In genomic region chr5:113890874-113891273, GRCm38 (mm10) we compare ENCODE assay signal across 12 mouse cellular contexts. TPM values are rescaled to one million over a fixed set of nuclear protein-coding genes. Genes with fewer than 3 reads are reported as not detected.
DNase-seq lines count a peak whose midpoint lies in the region; ATAC-seq and TF ChIP-seq lines count a peak whose summit lies in the region.
"Had no signal": no experiment of that assay in that cellular context is flagged by ENCODE, and none has a peak within 500 bp of the region (broad histone marks: within the 10 kb centered on the region; RNA-seq: fewer than 3 reads in every experiment).

No protein-coding gene starts in this region.

- 88% methylated on average over 18 of the region's 18 CpGs for WGBS in forebrain, embryonic 12.5 days
- 82% methylated on average over 18 of the region's 18 CpGs for WGBS in forebrain, postnatal 0 days
- WGBS in lung, embryonic 16.5 days, result 59% methylated on average over 18 of the region's 18 CpGs
- WGBS in lung, adult 2 months, result 42% methylated on average over 18 of the region's 18 CpGs
- 36% methylated on average over 18 of the region's 18 CpGs for WGBS in kidney, adult 2 months

- intact Hi-C loops in left cerebral cortex, postnatal 25 days (cut with DNase I), result no loop called here

- ATAC-seq in forebrain, embryonic 12.5 days (ENCODE audit: low FRiP score), result no peak
- ATAC-seq in forebrain, postnatal 0 days, result no peak
- ATAC-seq in lung, embryonic 16.5 days (ENCODE audit: low read depth), result peak; percentile 24; the same call in 1 of the 2 replicates
- no peak for ATAC-seq in megakaryocyte, adult 5-6 weeks (ENCODE audit: poor library complexity, severe bottlenecking)
- ATAC-seq: Patski had no signal

- TF ChIP-seq POLR2A in lung, adult 2 months (IDR thresholded peaks at IDR 0.05; ENCODE audit: borderline replicate concordance, extremely low read depth, low read depth, low read length), result no peak
- TF ChIP-seq POLR2A in kidney, adult 2 months (IDR thresholded peaks at IDR 0.05; ENCODE audit: low read depth, low read length), result no peak

- H3K4me2 ChIP-seq in forebrain, embryonic 12.5 days, result no peak overlapping the region
- H3K4me2 ChIP-seq in forebrain, postnatal 0 days (ENCODE audit: low read depth), result no peak overlapping the region
- H3K4me2 ChIP-seq in lung, embryonic 16.5 days (ENCODE audit: low read depth, low read length), result no peak overlapping the region
- H3K4me2 ChIP-seq: hindbrain, embryonic 15.5 days; liver, embryonic 15.5 days had no signal

- H3K27ac ChIP-seq in forebrain, embryonic 12.5 days, result 0 out of 2 replicates have a peak overlapping the region, but pooled peaks have one; percentile 36
- H3K27ac ChIP-seq in forebrain, postnatal 0 days (ENCODE audit: low read depth, low read length), result no peak overlapping the region
- peak overlapping the region; percentile 55 for H3K27ac ChIP-seq in lung, embryonic 16.5 days (ENCODE audit: low read length)
- H3K27ac ChIP-seq in kidney, adult 2 months (ENCODE audit: insufficient read depth, low read depth, low read length), result peak overlapping the region; percentile 34
- H3K27ac ChIP-seq: hindbrain, embryonic 15.5 days; liver, embryonic 15.5 days had no signal

- 0 out of 2 replicates have a peak, but pooled peaks cover 2% of the 10 kb centered on the region for H3K36me3 ChIP-seq in forebrain, embryonic 12.5 days (replicated peaks)
- H3K36me3 ChIP-seq in forebrain, postnatal 0 days (ENCODE audit: insufficient read depth), result no peaks in the 10 kb centered on the region
- no peaks in the 10 kb centered on the region for H3K36me3 ChIP-seq in lung, embryonic 16.5 days (ENCODE audit: control insufficient read depth, insufficient read depth, low read length)
- H3K36me3 ChIP-seq in kidney, adult 2 months (ENCODE audit: control insufficient read depth, insufficient read depth, low read length), result no peaks in the 10 kb centered on the region
- H3K36me3 ChIP-seq: hindbrain, embryonic 15.5 days; liver, embryonic 15.5 days had no signal

- peaks cover 40% of the 10 kb centered on the region for H3K4me1 ChIP-seq in forebrain, embryonic 12.5 days
- peaks cover 5% of the 10 kb centered on the region; the same call in 1 of the 2 replicates for H3K4me1 ChIP-seq in forebrain, postnatal 0 days (ENCODE audit: insufficient read depth)
- peaks cover 42% of the 10 kb centered on the region for H3K4me1 ChIP-seq in lung, embryonic 16.5 days (replicated peaks; ENCODE audit: control insufficient read depth, insufficient read depth, low read length)
- peaks cover 27% of the 10 kb centered on the region for H3K4me1 ChIP-seq in lung, adult 2 months (ENCODE audit: control insufficient read depth, insufficient read depth, low read length)
- peaks cover 22% of the 10 kb centered on the region for H3K4me1 ChIP-seq in kidney, adult 2 months (ENCODE audit: control insufficient read depth, insufficient read depth, low read length)

- H3K9ac ChIP-seq in forebrain, embryonic 12.5 days, result no peak overlapping the region
- H3K9ac ChIP-seq in forebrain, postnatal 0 days, result no peak overlapping the region
- 0 out of 2 replicates have a peak overlapping the region, but pooled peaks have one; percentile 20 for H3K9ac ChIP-seq in lung, embryonic 16.5 days (ENCODE audit: low read length)
- H3K9ac ChIP-seq: hindbrain, embryonic 15.5 days; liver, embryonic 15.5 days had no signal

- no peaks in the 10 kb centered on the region for H3K27me3 ChIP-seq in forebrain, embryonic 12.5 days
- no peaks in the 10 kb centered on the region for H3K27me3 ChIP-seq in forebrain, postnatal 0 days (ENCODE audit: insufficient read depth, low read length)
- no peaks in the 10 kb centered on the region for H3K27me3 ChIP-seq in lung, embryonic 16.5 days (ENCODE audit: control insufficient read depth, insufficient read depth, low read depth, low read length)
- no peaks in the 10 kb centered on the region for H3K27me3 ChIP-seq in kidney, adult 2 months (replicated peaks; ENCODE audit: control insufficient read depth, insufficient read depth, low read length)
- H3K27me3 ChIP-seq: hindbrain, embryonic 15.5 days; liver, embryonic 15.5 days; Patski had no signal

- DNase-seq in forebrain, postnatal 0 days, result no peak
- no peak for DNase-seq in lung, adult 2 months
- peak; percentile 78 for DNase-seq in kidney, adult 2 months
- peak; percentile 49 for DNase-seq in lung, postnatal 14 days
- no peak for DNase-seq in left cerebral cortex, postnatal 25 days (ENCODE audit: low spot score in 2 of 2)
- DNase-seq: right cerebral cortex, postnatal 4 days had no signal

- H3K4me3 ChIP-seq in forebrain, embryonic 12.5 days (replicated peaks), result no peak overlapping the region
- H3K4me3 ChIP-seq in forebrain, postnatal 0 days (ENCODE audit: low read depth, low read length), result no peak overlapping the region
- no peak overlapping the region for H3K4me3 ChIP-seq in lung, embryonic 16.5 days (ENCODE audit: low read length)
- no peak overlapping the region for H3K4me3 ChIP-seq in lung, adult 2 months (replicated peaks; ENCODE audit: extremely low read depth, low read depth, low read length)
- H3K4me3 ChIP-seq in kidney, adult 2 months (ENCODE audit: insufficient read depth, low read depth, low read length), result no peak overlapping the region
- H3K4me3 ChIP-seq: hindbrain, embryonic 15.5 days; liver, embryonic 15.5 days had no signal

- H3K9me3 ChIP-seq in forebrain, embryonic 12.5 days, result no peaks in the 10 kb centered on the region
- H3K9me3 ChIP-seq in forebrain, postnatal 0 days (ENCODE audit: low read length), result no peaks in the 10 kb centered on the region
- H3K9me3 ChIP-seq in lung, embryonic 16.5 days (ENCODE audit: control insufficient read depth, low read length), result no peaks in the 10 kb centered on the region
- H3K9me3 ChIP-seq: hindbrain, embryonic 15.5 days; liver, embryonic 15.5 days had no signal

- no peak for TF ChIP-seq CTCF in forebrain, postnatal 0 days (IDR thresholded peaks at IDR 0.05; ENCODE audit: low read depth)
- TF ChIP-seq CTCF in lung, adult 2 months (IDR thresholded peaks at IDR 0.05; ENCODE audit: insufficient read depth, low read length), result no peak
- TF ChIP-seq CTCF in kidney, adult 2 months (conservative IDR thresholded peaks at IDR 0.05; ENCODE audit: insufficient read depth, insufficient read length, low read depth, low read length), result no peak

RNA-seq across cellular contexts. Expression of gene Coro1c, which starts 17.7 kb away (rescaled TPM):
- polyA plus RNA-seq in forebrain, embryonic 12.5 days (2016; fragmentation: Nextera tagmentation; extraction: Ambion mirVana), result 256 and 277 TPM in 2 replicates
- 159 and 178 TPM in 2 replicates for total RNA-seq in forebrain, postnatal 0 days (2014; rRNA removed)
- 148 and 167 TPM in 2 replicates for polyA plus RNA-seq in forebrain, postnatal 0 days (2015; fragmentation: Nextera tagmentation; extraction: Ambion mirVana)
- polyA plus RNA-seq in lung, embryonic 16.5 days (2015; fragmentation: Nextera tagmentation; extraction: Ambion mirVana), result 131 and 138 TPM in 2 replicates
- 86.7 and 104 TPM in 2 replicates for polyA plus RNA-seq in lung, adult 2 months (2012; rRNA removed)
- 43.1 and 43.5 TPM in 2 replicates for polyA plus RNA-seq in kidney, adult 2 months (2012; rRNA removed)
- 93.2 and 103 TPM in 2 replicates for total RNA-seq in megakaryocyte, adult 5-6 weeks (2015)
- 141 and 145 TPM in 2 replicates for total RNA-seq in megakaryocyte, adult 5-6 weeks (2017)
- total RNA-seq in left cerebral cortex, postnatal 25 days (2021), result 10 to 100 TPM; 76.1 to 77.5 TPM

RNA-seq across cellular contexts. Expression of gene Selplg, which starts 58.4 kb away (rescaled TPM):
- 0.82 and 0.88 TPM in 2 replicates for polyA plus RNA-seq in forebrain, embryonic 12.5 days (2016; fragmentation: Nextera tagmentation; extraction: Ambion mirVana)
- 1.1 and 1.3 TPM in 2 replicates for total RNA-seq in forebrain, postnatal 0 days (2014; rRNA removed)
- polyA plus RNA-seq in forebrain, postnatal 0 days (2015; fragmentation: Nextera tagmentation; extraction: Ambion mirVana), result 1.8 and 2.4 TPM in 2 replicates
- 7.4 and 9.5 TPM in 2 replicates for polyA plus RNA-seq in lung, embryonic 16.5 days (2015; fragmentation: Nextera tagmentation; extraction: Ambion mirVana)
- 96.6 and 100 TPM in 2 replicates for polyA plus RNA-seq in lung, adult 2 months (2012; rRNA removed)
- 9.6 and 20.5 TPM in 2 replicates for polyA plus RNA-seq in kidney, adult 2 months (2012; rRNA removed)
- 718 and 733 TPM in 2 replicates for total RNA-seq in megakaryocyte, adult 5-6 weeks (2015)
- total RNA-seq in megakaryocyte, adult 5-6 weeks (2017), result 291 and 312 TPM in 2 replicates
- 10 to 100 TPM; 30.2 to 32.9 TPM for total RNA-seq in left cerebral cortex, postnatal 25 days (2021)

Comparison
In these comparisons a context has a peak if more than half of its experiments do, and no peak if none do; other contexts are left out.
1. DNase-seq: peak in kidney, adult 2 months (single experiment) and lung, postnatal 14 days (single experiment); none in forebrain, postnatal 0 days (single experiment), lung, adult 2 months (single experiment) and left cerebral cortex, postnatal 25 days (0 of 2).